Comparison of ENCODE assay signal across 13 mouse cellular contexts in genomic region chr14:54249326-54249725, GRCm38 (mm10). TPM values are rescaled to one million over a fixed set of nuclear protein-coding genes. Genes with fewer than 3 reads are reported as not detected.
DNase-seq lines count a peak whose midpoint lies in the region; ATAC-seq and TF ChIP-seq lines count a peak whose summit lies in the region.
"Had no signal": no experiment of that assay in that cellular context is flagged by ENCODE, and none has a peak within 500 bp of the region (broad histone marks: within the 10 kb centered on the region; RNA-seq: fewer than 3 reads in every experiment).

No protein-coding gene starts in this region.

- H3K27ac ChIP-seq in midbrain, postnatal 0 days (ENCODE audit: low read depth, low read length), result no peak overlapping the region
- H3K27ac ChIP-seq in midbrain, embryonic 10.5 days (replicated peaks), result no peak overlapping the region
- peak overlapping the region; percentile 10; the same call in 1 of the 2 replicates for H3K27ac ChIP-seq in intestine, embryonic 15.5 days
- H3K27ac ChIP-seq in neural tube, embryonic 15.5 days (replicated peaks), result no peak overlapping the region
- no peak overlapping the region for H3K27ac ChIP-seq in forebrain, embryonic 16.5 days (ENCODE audit: low read length)
- H3K27ac ChIP-seq: heart, embryonic 13.5 days; macrophage had no signal

- no peaks in the 10 kb centered on the region for H3K27me3 ChIP-seq in midbrain, postnatal 0 days (ENCODE audit: insufficient read depth, low read length)
- H3K27me3 ChIP-seq in midbrain, embryonic 10.5 days (ENCODE audit: low read depth, poor library complexity, severe bottlenecking), result no peaks in the 10 kb centered on the region
- no peaks in the 10 kb centered on the region for H3K27me3 ChIP-seq in intestine, embryonic 15.5 days (replicated peaks)
- H3K27me3 ChIP-seq in neural tube, embryonic 15.5 days (replicated peaks), result no peaks in the 10 kb centered on the region
- no peaks in the 10 kb centered on the region for H3K27me3 ChIP-seq in forebrain, embryonic 16.5 days (replicated peaks; ENCODE audit: control insufficient read depth, insufficient read depth, low read length)
- H3K27me3 ChIP-seq: heart, embryonic 13.5 days had no signal

- no peak for ATAC-seq in midbrain, postnatal 0 days (ENCODE audit: low FRiP score)
- no peak for ATAC-seq in intestine, embryonic 15.5 days
- ATAC-seq in neural tube, embryonic 15.5 days (ENCODE audit: low FRiP score), result no peak
- ATAC-seq in forebrain, embryonic 16.5 days, result no peak

- H3K4me2 ChIP-seq in midbrain, postnatal 0 days (ENCODE audit: low read depth, low read length, poor library complexity, severe bottlenecking), result no peak overlapping the region
- no peak overlapping the region for H3K4me2 ChIP-seq in intestine, embryonic 15.5 days (replicated peaks)
- H3K4me2 ChIP-seq in neural tube, embryonic 15.5 days, result 0 out of 2 replicates have a peak overlapping the region, but pooled peaks have one; percentile 9
- no peak overlapping the region for H3K4me2 ChIP-seq in forebrain, embryonic 16.5 days (ENCODE audit: low read length)

- TF ChIP-seq CTCF in midbrain, postnatal 0 days (IDR thresholded peaks at IDR 0.05), result no peak

- intact Hi-C loops in gastrocnemius, postnatal 14 days (cut with DNase I; ENCODE audit: low total_unique reads), result no loop called here

- no peak for DNase-seq in midbrain, postnatal 0 days (ENCODE audit: low spot score)
- no peak for DNase-seq in midbrain, embryonic 10.5 days (ENCODE audit: low spot score)
- DNase-seq in kidney, postnatal 25 days, result peak; percentile 84 to 85
- DNase-seq in cerebellum, postnatal 10 days, result no peak
- no peak for DNase-seq in gastrocnemius, postnatal 14 days

- H3K9me3 ChIP-seq in midbrain, postnatal 0 days (ENCODE audit: low read length), result no peaks in the 10 kb centered on the region
- H3K9me3 ChIP-seq in midbrain, embryonic 10.5 days (replicated peaks), result no peaks in the 10 kb centered on the region
- H3K9me3 ChIP-seq in intestine, embryonic 15.5 days, result no peaks in the 10 kb centered on the region
- no peaks in the 10 kb centered on the region for H3K9me3 ChIP-seq in neural tube, embryonic 15.5 days (replicated peaks)
- H3K9me3 ChIP-seq in forebrain, embryonic 16.5 days (ENCODE audit: control insufficient read depth, low read length), result no peaks in the 10 kb centered on the region
- H3K9me3 ChIP-seq: heart, embryonic 13.5 days had no signal

- WGBS in midbrain, postnatal 0 days, result 64% methylated on average over 9 of the region's 9 CpGs
- WGBS in midbrain, embryonic 10.5 days, result 83% methylated on average over 9 of the region's 9 CpGs
- WGBS in intestine, embryonic 15.5 days, result 49% methylated on average over 9 of the region's 9 CpGs
- 52% methylated on average over 9 of the region's 9 CpGs for WGBS in neural tube, embryonic 15.5 days
- 80% methylated on average over 9 of the region's 9 CpGs for WGBS in forebrain, embryonic 16.5 days

- H3K9ac ChIP-seq in midbrain, postnatal 0 days (replicated peaks; ENCODE audit: low read length, poor library complexity, severe bottlenecking), result peak overlapping the region; percentile 4; the same call in 1 of the 2 replicates
- no peak overlapping the region for H3K9ac ChIP-seq in intestine, embryonic 15.5 days
- no peak overlapping the region for H3K9ac ChIP-seq in neural tube, embryonic 15.5 days (replicated peaks)
- no peak overlapping the region for H3K9ac ChIP-seq in forebrain, embryonic 16.5 days (replicated peaks; ENCODE audit: low read depth, low read length)

- H3K4me3 ChIP-seq in midbrain, postnatal 0 days (ENCODE audit: low read depth, low read length), result no peak overlapping the region
- no peak overlapping the region for H3K4me3 ChIP-seq in midbrain, embryonic 10.5 days
- no peak overlapping the region for H3K4me3 ChIP-seq in intestine, embryonic 15.5 days (replicated peaks)
- no peak overlapping the region for H3K4me3 ChIP-seq in neural tube, embryonic 15.5 days (replicated peaks)
- H3K4me3 ChIP-seq in forebrain, embryonic 16.5 days (replicated peaks; ENCODE audit: low read length), result no peak overlapping the region
- H3K4me3 ChIP-seq: heart, embryonic 13.5 days; myocyte had no signal

- peaks cover 3% of the 10 kb centered on the region; the same call in 1 of the 2 replicates for H3K4me1 ChIP-seq in midbrain, postnatal 0 days (ENCODE audit: insufficient read depth, low read length)
- H3K4me1 ChIP-seq in midbrain, embryonic 10.5 days, result peaks cover 30% of the 10 kb centered on the region
- H3K4me1 ChIP-seq in intestine, embryonic 15.5 days (replicated peaks), result peaks cover 28% of the 10 kb centered on the region
- H3K4me1 ChIP-seq in neural tube, embryonic 15.5 days, result peaks cover 57% of the 10 kb centered on the region
- H3K4me1 ChIP-seq in forebrain, embryonic 16.5 days (replicated peaks; ENCODE audit: control insufficient read depth, insufficient read depth, low read length), result peaks cover 23% of the 10 kb centered on the region

- peaks cover 12% of the 10 kb centered on the region for H3K36me3 ChIP-seq in midbrain, postnatal 0 days (ENCODE audit: insufficient read depth, low read length)
- H3K36me3 ChIP-seq in midbrain, embryonic 10.5 days, result peaks cover 30% of the 10 kb centered on the region
- H3K36me3 ChIP-seq in intestine, embryonic 15.5 days, result no peaks in the 10 kb centered on the region
- peaks cover 12% of the 10 kb centered on the region for H3K36me3 ChIP-seq in neural tube, embryonic 15.5 days
- peaks cover 4% of the 10 kb centered on the region; the same call in 1 of the 2 replicates for H3K36me3 ChIP-seq in forebrain, embryonic 16.5 days (ENCODE audit: control insufficient read depth, insufficient read depth)

RNA-seq across cellular contexts. Expression of gene Dad1, which starts 4.6 kb away (rescaled TPM):
- 240 and 263 TPM in 2 replicates for total RNA-seq in midbrain, postnatal 0 days (2014; rRNA removed)
- 374 and 394 TPM in 2 replicates for polyA plus RNA-seq in midbrain, postnatal 0 days (2015; fragmentation: Nextera tagmentation; extraction: Ambion mirVana)
- polyA plus RNA-seq in midbrain, embryonic 10.5 days (2016; fragmentation: Nextera tagmentation; extraction: Ambion mirVana), result 242 and 244 TPM in 2 replicates
- polyA plus RNA-seq in intestine, embryonic 15.5 days (2015; fragmentation: Nextera tagmentation; extraction: Ambion mirVana), result 450 and 484 TPM in 2 replicates
- polyA plus RNA-seq in neural tube, embryonic 15.5 days (2015; fragmentation: Nextera tagmentation; extraction: Ambion mirVana), result 414 and 416 TPM in 2 replicates
- 10 to 100 TPM; 67.4 to 70.3 TPM for total RNA-seq in gastrocnemius, postnatal 14 days (2021)
- polyA plus RNA-seq in forebrain, embryonic 16.5 days (2015; fragmentation: Nextera tagmentation; extraction: Ambion mirVana), result 290 and 292 TPM in 2 replicates

RNA-seq across cellular contexts. Expression of gene Abhd4, which starts 4.7 kb away (rescaled TPM):
- 75.7 and 87.8 TPM in 2 replicates for total RNA-seq in midbrain, postnatal 0 days (2014; rRNA removed)
- polyA plus RNA-seq in midbrain, postnatal 0 days (2015; fragmentation: Nextera tagmentation; extraction: Ambion mirVana), result 56.4 and 67.6 TPM in 2 replicates
- polyA plus RNA-seq in midbrain, embryonic 10.5 days (2016; fragmentation: Nextera tagmentation; extraction: Ambion mirVana), result 36.7 and 41.5 TPM in 2 replicates
- polyA plus RNA-seq in intestine, embryonic 15.5 days (2015; fragmentation: Nextera tagmentation; extraction: Ambion mirVana), result 41.6 and 42.6 TPM in 2 replicates
- 54.0 and 58.6 TPM in 2 replicates for polyA plus RNA-seq in neural tube, embryonic 15.5 days (2015; fragmentation: Nextera tagmentation; extraction: Ambion mirVana)
- 10 to 100 TPM; 18.4 to 19.9 TPM for total RNA-seq in gastrocnemius, postnatal 14 days (2021)
- polyA plus RNA-seq in forebrain, embryonic 16.5 days (2015; fragmentation: Nextera tagmentation; extraction: Ambion mirVana), result 50.2 and 55.1 TPM in 2 replicates

RNA-seq across cellular contexts. Expression of gene Olfr49, which starts 35.4 kb away (rescaled TPM):
- total RNA-seq in midbrain, postnatal 0 days (2014; rRNA removed), result not detected in 2 replicates
- polyA plus RNA-seq in midbrain, postnatal 0 days (2015; fragmentation: Nextera tagmentation; extraction: Ambion mirVana), result not detected in 2 replicates
- polyA plus RNA-seq in midbrain, embryonic 10.5 days (2016; fragmentation: Nextera tagmentation; extraction: Ambion mirVana), result not detected in 2 replicates
- not detected in 2 replicates for polyA plus RNA-seq in intestine, embryonic 15.5 days (2015; fragmentation: Nextera tagmentation; extraction: Ambion mirVana)
- not detected in 2 replicates for polyA plus RNA-seq in neural tube, embryonic 15.5 days (2015; fragmentation: Nextera tagmentation; extraction: Ambion mirVana)
- total RNA-seq in gastrocnemius, postnatal 14 days (2021), result not detected
- polyA plus RNA-seq in forebrain, embryonic 16.5 days (2015; fragmentation: Nextera tagmentation; extraction: Ambion mirVana), result not detected in 2 replicates
- total RNA-seq: common myeloid progenitor, adult 5-6 weeks had no signal
- polyA plus RNA-seq: heart, embryonic 13.5 days; limb, embryonic 11.5 days; macrophage; myocyte had no signal

Comparison
In these comparisons a context has a peak if more than half of its experiments do, and no peak if none do; other contexts are left out.
1. DNase-seq: peak in kidney, postnatal 25 days (2 of 2); none in midbrain, postnatal 0 days (single experiment), midbrain, embryonic 10.5 days (single experiment), cerebellum, postnatal 10 days (0 of 2) and gastrocnemius, postnatal 14 days (single experiment).